Mouse (Mus musculus) B cell, adult 2 months (primary cell): Measurements from ENCODE around the gene Gpx5.
"Not testable (repeated sequence)": the region's sequence is repeated elsewhere in the genome, so short reads cannot be mapped to it uniquely, and the experiment has no call there.

Source experiments
- DNase-seq, 2 experiments: peaks; one replicate each; pipeline ENCODE4 v3.0.0; 2022

Gpx5 gene

DNA sequence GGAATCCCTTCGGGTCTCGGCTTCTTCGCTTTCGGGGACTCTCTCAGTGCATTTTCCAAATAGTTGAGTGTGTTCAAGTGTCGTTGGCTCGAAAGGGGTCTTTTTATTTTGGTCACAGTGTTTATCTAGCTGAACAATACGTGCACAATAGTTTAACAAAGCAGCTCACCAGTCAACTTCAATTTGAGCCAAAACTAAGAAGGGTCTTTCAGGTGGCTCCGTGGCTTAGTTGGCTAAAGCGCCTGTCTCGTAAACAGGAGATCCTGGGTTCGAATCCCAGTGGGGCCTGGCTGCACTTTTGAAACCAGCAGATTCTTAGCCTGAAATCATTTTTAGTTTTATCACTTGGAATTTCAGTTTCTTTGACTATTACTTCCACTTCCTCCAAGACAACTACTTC, 28.2 kb downstream of the Gpx5 start:
- peak in 1 of 2 experiments; percentile 22 for DNase-seq

DNA sequence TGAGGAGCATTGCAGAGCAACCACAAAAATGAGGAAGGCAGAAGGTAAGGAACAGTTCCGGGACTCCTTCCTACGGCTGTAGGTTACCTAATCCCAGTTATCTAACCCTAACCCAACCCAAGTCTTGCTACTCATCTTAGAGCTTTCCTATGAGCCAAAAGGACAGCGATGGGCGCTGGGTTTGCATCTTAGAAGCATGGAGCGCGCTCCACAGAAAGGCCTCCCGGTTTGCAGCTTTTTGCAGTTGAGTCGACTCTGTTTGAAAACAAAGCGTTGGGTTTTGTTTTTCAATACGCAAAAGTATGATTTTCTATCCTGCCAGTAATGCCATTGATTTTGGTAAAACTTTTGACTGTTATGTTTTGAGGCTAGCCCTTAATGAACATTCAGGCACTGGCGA, 28.6 kb downstream of the Gpx5 start:
- no peak for DNase-seq

DNA sequence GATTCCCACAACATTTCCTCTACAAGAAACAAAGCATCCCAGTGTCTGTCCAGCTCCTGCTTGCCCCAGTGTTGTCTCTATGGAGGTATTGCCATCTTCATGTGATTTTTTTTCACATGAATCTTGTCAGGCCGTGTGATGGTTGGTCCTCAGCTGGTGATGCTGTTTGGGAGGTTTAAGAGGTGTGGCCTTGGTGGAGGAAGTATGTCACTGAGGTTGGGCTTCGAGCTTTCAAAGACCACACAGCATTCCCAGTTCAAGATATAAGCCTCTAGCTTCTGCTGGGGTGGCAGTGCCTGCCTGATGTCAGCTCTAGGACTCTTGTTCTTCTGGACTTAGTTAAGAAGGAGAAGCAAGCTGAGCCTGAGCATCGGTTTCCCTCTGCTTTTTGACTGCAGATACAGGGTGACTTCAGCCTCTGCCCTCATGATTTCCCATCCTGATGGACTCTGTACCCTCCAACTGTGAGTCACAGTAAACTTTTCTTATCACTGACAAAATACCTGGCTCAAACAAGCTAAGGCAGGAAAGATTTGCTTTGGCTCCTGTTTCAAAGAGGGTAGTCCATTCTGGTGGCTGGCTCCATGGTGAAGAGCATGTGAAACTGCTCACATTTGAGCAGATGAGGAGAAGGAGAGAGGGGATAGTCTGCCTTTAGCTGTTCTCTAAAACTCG, 29.6 kb downstream of the Gpx5 start:
- DNase-seq: no peak

DNA sequence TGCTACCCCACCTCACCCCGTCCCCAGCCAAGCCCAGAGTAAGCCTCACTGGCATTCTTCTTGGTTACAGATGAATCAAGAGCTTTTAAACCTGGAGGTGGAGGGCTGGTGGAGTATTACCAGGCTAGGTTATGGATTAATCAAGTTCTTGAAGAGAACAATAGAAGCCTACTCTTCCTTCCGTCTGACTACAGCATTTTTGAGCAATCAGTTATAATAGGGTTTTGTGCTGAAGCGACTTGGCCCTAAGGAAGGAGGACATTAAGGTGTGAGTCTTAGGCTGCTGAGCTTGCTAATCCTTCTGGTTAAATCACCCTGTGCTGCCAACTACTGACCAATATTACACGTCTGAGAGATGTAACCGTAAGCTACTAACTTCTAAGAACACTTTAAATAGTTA, 32.2 kb downstream of the Gpx5 start:
- DNase-seq: no peak

DNA sequence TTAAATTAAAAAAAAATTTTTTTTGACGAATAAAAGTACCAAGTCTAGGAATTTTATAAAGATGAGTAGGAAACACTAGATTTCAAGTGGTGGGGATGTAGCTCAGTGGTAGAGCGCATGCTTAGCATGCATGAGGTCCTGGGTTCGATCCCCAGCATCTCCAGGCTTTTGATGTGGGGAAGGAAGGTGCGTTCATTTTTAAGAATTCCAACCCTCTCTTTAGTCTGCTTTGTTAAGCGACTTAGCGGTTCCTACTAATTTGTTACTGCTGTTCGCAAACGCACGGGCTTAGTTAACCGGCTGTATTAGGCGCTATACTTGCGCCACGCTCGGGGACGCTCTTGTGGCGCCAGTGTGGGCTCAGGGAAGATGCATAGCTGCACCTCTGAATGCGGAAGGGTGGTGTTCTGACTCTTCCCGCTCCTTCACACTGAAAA, 32.8 kb downstream of the Gpx5 start:
- DNase-seq: peak in 1 of 2 experiments; percentile 18

DNA sequence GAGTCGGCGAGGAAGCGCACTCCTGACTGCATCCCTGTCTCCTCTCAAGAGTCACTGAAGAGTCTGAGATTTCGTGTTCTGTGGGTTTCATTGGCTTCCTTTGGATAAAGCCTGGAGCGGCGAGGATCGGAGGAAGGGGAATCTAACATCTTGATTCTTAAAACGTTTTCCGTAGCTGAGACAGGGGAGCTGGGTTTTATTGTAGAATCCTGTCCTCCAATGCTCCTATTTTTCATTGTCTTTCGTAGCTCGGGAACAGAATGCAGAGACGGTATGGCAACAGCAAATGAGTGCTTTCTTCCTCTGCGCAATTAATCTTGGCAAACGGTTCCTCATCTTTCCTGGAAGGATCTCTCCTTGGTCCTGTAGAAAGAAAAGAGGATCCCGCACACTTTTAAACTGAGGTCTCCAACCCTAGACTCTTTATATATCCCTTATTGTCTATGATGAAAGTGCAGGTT, 33.3 kb downstream of the Gpx5 start:
- no peak for DNase-seq

DNA sequence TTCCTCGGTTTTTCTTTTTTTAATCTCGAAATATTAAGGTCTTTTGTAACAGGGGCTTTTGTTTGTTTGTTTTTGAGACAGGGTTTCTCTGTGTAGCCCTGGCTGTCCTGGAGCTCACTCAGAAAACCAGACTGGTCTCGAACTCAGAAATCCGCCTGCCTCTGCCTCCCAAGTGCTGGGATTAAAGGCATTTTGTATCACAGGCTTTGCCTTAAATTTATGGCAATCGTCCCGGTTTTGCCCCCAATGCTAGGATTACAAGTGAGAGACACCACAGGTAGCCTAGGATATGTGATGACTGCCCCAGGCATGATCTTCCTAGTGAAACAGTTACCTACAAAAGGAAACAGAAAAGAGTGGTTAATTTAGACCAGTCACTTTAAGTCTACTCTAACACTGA, 34.0 kb downstream of the Gpx5 start:
- no peak for DNase-seq

DNA sequence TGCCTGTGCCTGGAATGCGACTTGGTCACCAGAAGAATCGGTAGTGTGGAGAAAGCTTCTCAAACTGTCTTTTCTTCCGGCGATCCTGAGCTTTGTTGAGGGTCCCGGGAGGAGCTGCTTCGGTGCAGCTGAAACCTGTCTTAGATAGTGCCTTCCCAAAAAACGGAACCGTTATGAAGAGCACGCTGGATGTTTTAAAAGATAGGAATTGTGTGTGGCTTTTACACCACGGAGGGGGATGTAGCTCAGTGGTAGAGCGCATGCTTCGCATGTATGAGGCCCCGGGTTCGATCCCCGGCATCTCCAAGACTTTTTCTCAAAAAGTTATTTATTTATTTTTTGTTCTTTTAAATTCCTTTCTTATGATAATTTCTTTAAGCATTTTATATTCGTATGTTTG, 38.5 kb downstream of the Gpx5 start:
- no peak for DNase-seq

DNA sequence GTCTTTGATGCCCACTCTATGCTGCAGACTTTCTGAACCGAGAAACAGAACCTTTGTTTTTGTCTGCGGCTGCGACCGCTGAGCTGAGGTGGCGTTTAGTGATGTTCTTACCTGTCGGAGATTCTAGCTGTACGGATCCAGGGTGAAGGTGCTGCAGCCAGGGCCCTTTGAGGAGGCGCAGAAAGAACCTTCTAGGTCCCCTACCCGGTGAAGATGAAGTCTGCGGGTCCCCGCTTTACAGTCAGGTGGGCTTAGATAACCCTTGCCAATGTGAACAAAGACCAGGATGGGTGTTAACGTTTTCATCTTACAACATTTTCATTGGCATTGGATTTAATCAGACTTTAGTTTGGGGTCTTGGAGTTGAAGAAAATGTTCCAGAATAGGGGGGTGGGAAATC, 39.0 kb downstream of the Gpx5 start:
- no peak for DNase-seq

DNA sequence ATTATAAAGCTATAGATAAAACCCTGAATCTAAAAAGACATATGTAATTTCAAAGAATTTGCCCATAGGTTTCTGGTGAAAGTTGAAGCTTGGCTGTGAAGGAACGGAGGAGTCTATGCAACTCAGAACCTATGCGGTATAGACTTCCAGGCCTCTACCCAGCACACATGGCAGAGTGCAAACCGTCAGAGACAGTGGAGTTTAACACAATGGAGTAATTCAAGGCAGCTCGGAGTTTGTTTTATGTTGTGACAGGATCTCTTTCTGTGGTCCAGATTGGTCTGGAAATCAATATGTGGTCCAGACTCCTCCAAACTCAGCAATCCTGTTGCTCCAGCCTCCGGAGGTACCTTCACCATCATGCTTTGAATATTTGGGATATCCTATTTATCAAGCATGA, 39.5 kb downstream of the Gpx5 start:
- DNase-seq: no peak

DNA sequence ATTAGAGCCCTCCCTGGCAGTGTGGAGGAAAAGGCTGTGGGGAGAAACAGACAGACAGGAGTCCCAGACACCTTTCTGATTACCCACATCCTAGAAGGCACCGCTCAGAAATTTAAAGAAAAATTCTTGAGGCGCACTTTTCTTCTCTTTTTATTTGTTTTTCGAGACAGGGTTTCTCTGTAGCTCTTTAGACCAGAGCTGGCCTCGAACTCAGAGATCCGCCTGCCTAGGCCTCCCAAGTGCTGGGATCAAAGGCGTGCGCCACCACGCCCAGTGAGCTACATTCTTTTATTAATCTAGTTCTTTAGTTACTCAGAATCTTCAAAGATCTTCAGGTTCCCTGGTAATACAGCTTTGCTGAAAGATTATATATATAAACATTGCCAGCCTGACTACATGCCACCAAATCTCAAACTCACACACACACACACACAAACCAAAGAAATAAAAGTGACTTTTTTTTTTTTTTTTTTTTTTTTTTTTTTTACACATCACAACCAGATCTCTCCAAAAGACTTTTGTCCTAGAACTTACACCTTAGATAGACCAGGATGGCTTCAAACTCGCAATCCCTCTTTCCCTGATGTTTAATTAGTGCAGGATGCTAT, 42.4 kb downstream of the Gpx5 start:
- DNase-seq: no peak

DNA sequence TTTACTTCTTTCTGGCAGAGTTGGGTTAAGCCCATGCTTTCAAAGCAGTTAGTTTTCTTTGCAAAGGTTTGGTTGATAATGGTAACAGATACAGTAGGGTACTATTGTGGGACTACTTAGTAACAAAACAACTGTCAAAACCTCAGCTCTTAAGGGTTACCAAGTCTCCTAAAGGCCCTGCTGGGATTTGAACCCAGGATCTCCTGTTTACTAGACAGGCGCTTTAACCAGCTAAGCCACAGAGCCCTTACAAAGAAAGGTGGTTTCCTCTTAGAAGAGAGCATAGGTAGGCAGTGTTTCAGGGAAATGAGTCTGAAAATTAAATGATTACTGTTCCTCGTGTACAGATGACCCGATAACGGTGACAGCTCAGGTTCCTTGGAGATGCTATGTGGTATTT, 43.5 kb downstream of the Gpx5 start:
- DNase-seq: no peak

DNA sequence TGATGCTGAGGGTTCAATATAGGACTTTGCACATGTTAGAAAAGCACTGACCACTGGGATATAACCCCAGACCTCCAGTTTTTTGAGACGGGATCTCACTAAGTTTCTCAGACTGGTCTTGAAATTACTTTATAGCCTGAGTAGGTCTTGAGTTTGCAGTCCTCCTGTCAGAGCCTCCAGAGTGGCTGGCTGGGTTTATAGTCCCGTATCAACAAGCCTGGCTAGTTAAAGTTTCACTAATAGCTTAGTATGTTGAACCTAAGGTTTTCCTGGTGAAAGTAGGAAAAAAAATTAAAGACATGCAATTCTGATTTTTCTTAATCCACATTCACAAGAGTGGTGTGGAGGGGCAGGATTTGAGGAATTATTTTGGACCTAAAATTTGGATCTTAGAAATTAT, 46.3 kb downstream of the Gpx5 start:
- DNase-seq: no peak

DNA sequence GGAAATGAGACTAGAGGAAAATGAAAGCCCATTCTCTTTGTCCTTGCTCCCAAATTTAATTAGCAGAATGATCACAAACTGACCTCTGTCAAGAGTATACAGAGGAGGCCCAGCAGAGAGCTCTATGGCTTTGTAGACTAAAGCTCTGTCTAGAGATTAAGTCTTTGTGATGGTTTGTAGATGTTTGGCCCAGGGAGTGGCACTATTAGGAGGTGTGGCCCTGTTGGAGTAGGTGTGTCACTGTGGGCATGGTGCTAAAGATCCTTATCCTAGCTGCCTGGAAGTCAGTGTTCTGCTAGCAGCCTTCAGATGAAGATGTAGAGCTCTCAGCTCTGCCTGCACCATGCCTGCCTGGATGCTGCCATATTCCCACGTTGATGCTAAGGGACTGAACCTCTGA, 47.6 kb downstream of the Gpx5 start:
- DNase-seq: not testable (repeated sequence)

DNA sequence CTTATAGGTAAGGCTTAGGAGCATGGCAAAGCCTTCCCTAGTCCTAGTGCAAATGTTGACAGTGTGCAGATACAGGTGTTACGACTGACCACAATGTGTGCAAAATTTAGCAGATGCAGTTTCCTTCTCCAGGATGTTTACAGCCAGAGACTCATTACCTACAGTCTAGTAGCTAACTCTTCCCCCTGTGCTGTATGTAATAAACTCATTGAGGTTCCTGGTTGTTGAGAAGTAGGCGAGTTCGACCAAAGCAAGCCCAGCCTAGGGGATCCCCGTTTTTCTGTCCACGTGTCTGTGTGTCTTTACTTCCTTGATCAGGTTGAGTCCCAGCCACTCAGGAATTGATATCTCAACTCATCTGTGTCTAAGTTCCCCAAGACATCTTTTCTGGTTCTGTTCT, 48.4 kb downstream of the Gpx5 start:
- no peak for DNase-seq

DNA sequence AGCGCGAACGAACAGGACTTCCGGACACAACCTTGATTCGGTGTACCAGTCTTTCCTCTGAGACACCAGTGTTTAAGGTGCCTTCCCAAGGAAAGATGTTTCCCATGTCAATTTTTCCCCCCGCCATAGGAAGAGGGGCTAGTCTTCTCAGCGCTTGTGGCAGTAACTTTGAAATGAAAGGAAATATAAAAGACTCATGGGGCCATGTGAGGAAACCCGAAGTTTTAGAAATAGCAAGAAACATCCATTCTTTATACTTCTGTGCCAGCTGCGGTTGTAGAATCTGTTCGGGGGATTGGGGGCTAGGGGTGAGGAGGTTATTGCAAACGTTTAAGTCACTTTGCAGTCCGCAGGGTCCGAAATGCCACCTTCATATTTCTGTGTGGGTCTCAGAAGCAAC, 49.3 kb downstream of the Gpx5 start:
- DNase-seq: no peak

DNA sequence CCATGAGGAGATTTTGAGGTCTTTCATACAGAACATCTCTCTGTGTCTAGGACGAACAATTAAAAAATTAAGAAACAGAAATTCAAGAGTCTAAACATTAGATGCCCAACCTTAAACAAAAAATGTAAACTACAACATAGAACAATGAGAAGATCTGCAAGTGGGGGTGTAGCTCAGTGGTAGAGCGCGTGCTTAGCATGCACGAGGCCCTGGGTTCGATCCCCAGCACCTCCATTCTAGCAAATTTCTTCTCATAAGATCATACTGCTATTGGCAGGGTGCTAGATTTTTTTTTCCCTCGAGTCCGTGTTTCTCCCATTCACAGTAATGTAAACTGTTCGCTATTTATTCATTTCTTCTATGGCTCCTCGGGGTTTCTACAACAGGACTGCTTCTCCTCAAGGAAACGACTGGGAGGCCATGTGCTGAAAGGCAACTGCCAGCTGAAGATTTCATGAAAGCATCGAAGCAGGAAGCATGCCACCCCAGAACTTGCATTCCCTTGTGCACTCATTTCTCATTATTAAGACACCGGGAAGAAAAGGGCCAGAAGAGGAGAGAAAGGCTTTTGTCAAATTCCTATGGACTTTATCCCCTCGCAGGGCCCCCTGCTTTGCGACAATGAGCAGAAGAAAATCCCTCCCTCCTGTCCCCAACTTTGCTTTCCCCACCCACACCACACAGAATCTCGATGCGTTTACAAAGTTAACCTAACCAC, 50.0 kb downstream of the Gpx5 start:
- peak; percentile 40 to 44 for DNase-seq

DNA sequence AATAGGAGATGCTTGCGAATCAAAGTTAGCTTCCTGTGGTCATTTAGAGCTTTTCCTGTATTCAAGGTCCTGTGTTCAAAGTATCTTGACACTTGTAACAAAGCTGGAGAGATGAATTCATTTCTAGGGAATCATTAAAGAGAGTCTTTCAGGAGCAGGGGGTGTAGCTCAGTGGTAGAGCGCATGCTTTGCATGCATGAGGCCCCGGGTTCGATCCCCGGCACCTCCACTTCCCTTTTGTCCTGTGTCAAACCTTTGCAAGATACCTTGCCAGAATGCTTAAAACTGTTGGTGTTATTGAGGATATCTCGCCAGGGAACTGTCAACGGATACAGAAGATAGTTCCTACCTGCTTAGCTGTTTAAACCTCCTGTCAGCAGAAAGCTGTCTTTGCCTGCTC, 51.7 kb downstream of the Gpx5 start:
- peak; percentile 16 to 20 for DNase-seq

DNA sequence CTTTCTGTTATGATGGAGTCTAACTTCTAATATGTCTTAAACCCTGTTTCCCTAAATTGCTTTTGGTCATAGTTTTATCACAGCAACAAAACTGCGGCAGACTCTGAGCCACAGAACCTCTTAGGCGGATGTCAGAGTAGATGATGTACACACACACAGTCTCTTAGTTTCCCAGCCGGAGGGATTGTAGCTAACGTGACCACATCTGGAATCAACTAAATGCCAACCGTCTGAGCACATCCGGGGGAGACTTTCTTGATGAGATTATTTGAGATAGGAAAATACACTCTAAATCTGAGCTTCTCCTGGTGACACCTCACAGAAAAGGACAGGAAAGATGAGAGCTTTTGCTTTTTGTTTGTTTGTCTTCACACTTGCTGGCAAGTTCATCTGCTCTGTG, 55.4 kb downstream of the Gpx5 start:
- DNase-seq: no peak

DNA sequence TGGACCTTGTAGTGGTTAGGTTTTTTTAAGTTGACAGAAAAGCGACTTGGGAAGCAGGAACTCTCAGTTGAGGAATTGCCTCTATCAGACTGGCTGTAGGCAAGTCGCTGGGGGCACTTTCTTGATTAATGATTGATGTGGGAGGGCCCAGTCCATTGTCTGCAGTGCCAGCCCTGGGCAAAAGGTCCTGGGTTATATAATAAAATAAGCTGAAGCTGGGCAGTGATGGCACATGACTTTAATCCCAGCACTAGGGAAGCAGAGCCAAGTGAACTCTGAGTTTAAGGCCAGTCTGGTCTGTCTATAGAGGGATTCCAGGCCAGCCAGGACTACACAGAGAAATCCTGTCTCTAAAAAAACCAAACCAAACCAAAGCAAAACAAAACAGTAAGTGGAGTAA, 55.8 kb downstream of the Gpx5 start:
- no peak for DNase-seq
